Comparison of ENCODE assay signal across 18 mouse cellular contexts in the genomic region with DNA sequence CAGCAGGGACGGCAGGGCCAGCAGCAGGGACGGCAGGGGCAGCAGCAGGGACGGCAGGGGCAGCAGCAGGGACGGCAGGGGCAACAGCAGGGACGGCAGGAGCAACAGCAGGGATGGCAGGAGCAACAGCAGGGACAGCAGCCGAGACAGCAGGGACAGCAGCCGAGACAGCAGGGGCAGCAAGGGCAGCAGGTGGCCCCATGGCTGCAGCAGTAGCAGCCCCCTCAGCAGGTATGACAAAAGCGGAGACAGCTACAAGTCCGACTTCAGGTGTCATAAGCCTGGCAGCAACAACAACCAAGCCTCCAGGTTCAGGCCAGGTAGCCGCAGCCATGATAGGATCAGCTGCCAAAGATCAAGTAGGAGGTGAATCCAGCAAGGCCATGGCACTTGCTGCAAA. TPM values are rescaled to one million over a fixed set of nuclear protein-coding genes. Genes with fewer than 3 reads are reported as not detected.
DNase-seq lines count a peak whose midpoint lies in the region; ATAC-seq lines count a peak whose summit lies in the region.
"Had no signal": no experiment of that assay in that cellular context is flagged by ENCODE, and none has a peak within 500 bp of the region (broad histone marks: within the 10 kb centered on the region; RNA-seq: fewer than 3 reads in every experiment).

No protein-coding gene starts in this region.

- H3K9me3 ChIP-seq in hindbrain, embryonic 10.5 days = no peaks in the 10 kb centered on the region
- no peaks in the 10 kb centered on the region for H3K9me3 ChIP-seq in hindbrain, embryonic 11.5 days (ENCODE audit: control insufficient read depth, low read length)
- H3K9me3 ChIP-seq in embryonic facial prominence, embryonic 10.5 days = no peaks in the 10 kb centered on the region
- H3K9me3 ChIP-seq: liver, embryonic 15.5 days; stomach, embryonic 15.5 days had no signal

- H3K36me3 ChIP-seq in hindbrain, embryonic 10.5 days = no peaks in the 10 kb centered on the region
- H3K36me3 ChIP-seq in hindbrain, embryonic 11.5 days (ENCODE audit: control insufficient read depth, insufficient read depth, low read length) = no peaks in the 10 kb centered on the region
- no peaks in the 10 kb centered on the region for H3K36me3 ChIP-seq in embryonic facial prominence, embryonic 10.5 days (replicated peaks)
- H3K36me3 ChIP-seq: liver, embryonic 15.5 days; stomach, embryonic 15.5 days had no signal

- no peak for ATAC-seq in hindbrain, embryonic 11.5 days (ENCODE audit: low FRiP score)
- ATAC-seq: forebrain, embryonic 14.5 days; hindbrain, postnatal 0 days; lung, postnatal 0 days had no signal

- peak; percentile 74 for DNase-seq in heart, adult 11 months
- DNase-seq in heart, adult 9 months (ENCODE audit: low spot score in 2 of 2) = no peak
- DNase-seq in hindbrain, embryonic 10.5 days (ENCODE audit: low spot score) = peak; percentile 6
- no peak for DNase-seq in hindbrain, embryonic 11.5 days (ENCODE audit: low spot score)
- DNase-seq in cerebellum, adult 18-20 months = peak; percentile 9 to 15
- no peak for DNase-seq in embryonic facial prominence, embryonic 10.5 days (ENCODE audit: low spot score)
- no peak for DNase-seq in right cerebral cortex, postnatal 25 days
- no peak for DNase-seq in frontal cortex, adult 2 months (ENCODE audit: extremely low spot score in 1 of 2, low spot score in 1 of 2)
- DNase-seq: kidney, adult 11 months; kidney, postnatal 10 days had no signal

- peaks cover 15% of the 10 kb centered on the region; the same call in 1 of the 2 replicates for H3K4me1 ChIP-seq in hindbrain, embryonic 10.5 days (replicated peaks)
- H3K4me1 ChIP-seq in hindbrain, embryonic 11.5 days (replicated peaks; ENCODE audit: control insufficient read depth, insufficient read depth, low read length) = no peaks in the 10 kb centered on the region
- peaks cover 9% of the 10 kb centered on the region for H3K4me1 ChIP-seq in embryonic facial prominence, embryonic 10.5 days
- H3K4me1 ChIP-seq: stomach, embryonic 15.5 days had no signal

- H3K4me3 ChIP-seq in hindbrain, embryonic 10.5 days = 0 out of 2 replicates have a peak overlapping the region, but pooled peaks have one; percentile 9
- H3K4me3 ChIP-seq in hindbrain, embryonic 11.5 days (ENCODE audit: low read depth, low read length) = no peak overlapping the region
- H3K4me3 ChIP-seq in embryonic facial prominence, embryonic 10.5 days = no peak overlapping the region
- H3K4me3 ChIP-seq: erythroblast, embryonic 14.5 days; liver, embryonic 15.5 days; stomach, embryonic 15.5 days had no signal

- WGBS in hindbrain, embryonic 10.5 days = 36% methylated on average over 10 of the region's 10 CpGs
- 31% methylated on average over 10 of the region's 10 CpGs for WGBS in hindbrain, embryonic 11.5 days
- WGBS in embryonic facial prominence, embryonic 10.5 days = 43% methylated on average over 10 of the region's 10 CpGs

- H3K27me3 ChIP-seq in hindbrain, embryonic 10.5 days (ENCODE audit: insufficient read depth, poor library complexity, severe bottlenecking) = peaks cover 9% of the 10 kb centered on the region
- H3K27me3 ChIP-seq in hindbrain, embryonic 11.5 days (ENCODE audit: control insufficient read depth, insufficient read depth, low read length) = no peaks in the 10 kb centered on the region
- peaks cover 16% of the 10 kb centered on the region; the same call in 1 of the 2 replicates for H3K27me3 ChIP-seq in embryonic facial prominence, embryonic 10.5 days (replicated peaks; ENCODE audit: low read depth, poor library complexity, severe bottlenecking)
- H3K27me3 ChIP-seq: liver, embryonic 15.5 days; stomach, embryonic 15.5 days had no signal

- H3K9ac ChIP-seq in hindbrain, embryonic 11.5 days (ENCODE audit: low read depth, low read length) = no peak overlapping the region
- H3K9ac ChIP-seq: liver, embryonic 15.5 days; stomach, embryonic 15.5 days had no signal

- no peak overlapping the region; the same call in 1 of the 2 replicates for H3K4me2 ChIP-seq in hindbrain, embryonic 11.5 days (replicated peaks; ENCODE audit: low read depth, low read length)
- H3K4me2 ChIP-seq: liver, embryonic 15.5 days; stomach, embryonic 15.5 days had no signal

- peak overlapping the region; percentile 69 for H3K27ac ChIP-seq in hindbrain, embryonic 10.5 days
- no peak overlapping the region for H3K27ac ChIP-seq in hindbrain, embryonic 11.5 days (ENCODE audit: low read depth, low read length)
- peak overlapping the region; percentile 31 for H3K27ac ChIP-seq in embryonic facial prominence, embryonic 10.5 days (replicated peaks)
- H3K27ac ChIP-seq: hindbrain, postnatal 0 days; liver, embryonic 15.5 days; stomach, embryonic 15.5 days had no signal

RNA-seq across cellular contexts. Expression of a gene that starts 10.4 kb away (rescaled TPM):
- polyA plus RNA-seq in hindbrain, embryonic 10.5 days (2016; fragmentation: Nextera tagmentation; extraction: Ambion mirVana) = not detected in 2 replicates
- not detected in 2 replicates for polyA plus RNA-seq in hindbrain, embryonic 11.5 days (2014; fragmentation: Nextera tagmentation; extraction: Ambion mirVana)
- polyA plus RNA-seq in embryonic facial prominence, embryonic 10.5 days (2016; fragmentation: Nextera tagmentation; extraction: Ambion mirVana) = not detected in 2 replicates
- polyA plus RNA-seq in frontal cortex, adult 2 months (2012; rRNA removed) = not detected in 2 replicates
- polyA plus RNA-seq: erythroblast, embryonic 14.5 days; forebrain, embryonic 14.5 days; hindbrain, postnatal 0 days; limb, embryonic 14.5 days; liver, embryonic 15.5 days; lung, postnatal 0 days; neural tube, embryonic 11.5 days; stomach, embryonic 15.5 days had no signal

RNA-seq across cellular contexts. Expression of a gene that starts 17.4 kb away (rescaled TPM):
- polyA plus RNA-seq in hindbrain, embryonic 10.5 days (2016; fragmentation: Nextera tagmentation; extraction: Ambion mirVana) = not detected in 2 replicates
- not detected in 2 replicates for polyA plus RNA-seq in hindbrain, embryonic 11.5 days (2014; fragmentation: Nextera tagmentation; extraction: Ambion mirVana)
- 0.04 and 0.05 TPM in 2 replicates for polyA plus RNA-seq in embryonic facial prominence, embryonic 10.5 days (2016; fragmentation: Nextera tagmentation; extraction: Ambion mirVana)
- 0.20 and 0.36 TPM in 2 replicates for polyA plus RNA-seq in frontal cortex, adult 2 months (2012; rRNA removed)
- polyA plus RNA-seq: forebrain, embryonic 14.5 days; neural tube, embryonic 11.5 days had no signal

RNA-seq across cellular contexts. Expression of a gene that starts 30.0 kb away (rescaled TPM):
- 92.6 and 97.7 TPM in 2 replicates for polyA plus RNA-seq in hindbrain, embryonic 10.5 days (2016; fragmentation: Nextera tagmentation; extraction: Ambion mirVana)
- 104 and 109 TPM in 2 replicates for polyA plus RNA-seq in hindbrain, embryonic 11.5 days (2014; fragmentation: Nextera tagmentation; extraction: Ambion mirVana)
- 90.5 and 92.0 TPM in 2 replicates for polyA plus RNA-seq in embryonic facial prominence, embryonic 10.5 days (2016; fragmentation: Nextera tagmentation; extraction: Ambion mirVana)
- polyA plus RNA-seq in frontal cortex, adult 2 months (2012; rRNA removed) = 31.8 and 32.2 TPM in 2 replicates

RNA-seq across cellular contexts. Expression of a gene that starts 48.0 kb away (rescaled TPM):
- polyA plus RNA-seq in hindbrain, embryonic 10.5 days (2016; fragmentation: Nextera tagmentation; extraction: Ambion mirVana) = 0.20 TPM in 1 of 2 replicates, not detected in the other
- 0.06 and 0.25 TPM in 2 replicates for polyA plus RNA-seq in hindbrain, embryonic 11.5 days (2014; fragmentation: Nextera tagmentation; extraction: Ambion mirVana)
- 0.08 TPM in 1 of 2 replicates, not detected in the other for polyA plus RNA-seq in embryonic facial prominence, embryonic 10.5 days (2016; fragmentation: Nextera tagmentation; extraction: Ambion mirVana)
- polyA plus RNA-seq in frontal cortex, adult 2 months (2012; rRNA removed) = 1.6 and 2.0 TPM in 2 replicates
- polyA plus RNA-seq: erythroblast, embryonic 14.5 days had no signal

Comparison
In these comparisons a context has a peak if more than half of its experiments do, and no peak if none do; other contexts are left out.
1. DNase-seq: peak in heart, adult 11 months (single experiment), hindbrain, embryonic 10.5 days (single experiment) and cerebellum, adult 18-20 months (2 of 2); none in heart, adult 9 months (0 of 2), hindbrain, embryonic 11.5 days (single experiment), embryonic facial prominence, embryonic 10.5 days (single experiment), right cerebral cortex, postnatal 25 days (single experiment) and frontal cortex, adult 2 months (0 of 2).